Mouse (Mus musculus) neural tube, postnatal 0 days (tissue): ENCODE measurements around the gene Hfe2. TPM values are rescaled to one million over a fixed set of nuclear protein-coding genes. Genes with fewer than 3 reads are reported as not detected.

ENCODE experiments used
- polyA plus RNA-seq: library from polyadenylated mRNA; unstranded; fragments of >200 nt; fragmentation: Nextera tagmentation; extraction: Ambion mirVana; gene quantifications from 2 replicates; pipeline ENCODE4 v1.2.1, GENCODE M21; 2015

The Hfe2 gene
- 2.9 and 3.4 TPM in 2 replicates for polyA plus RNA-seq

GRCm38 (mm10) chr3:96524914-96525313 lies at the start of gene Hfe2:
Gene Hfe2, plus strand, starts transcription at chr3:96525172.

GRCm38 (mm10) chr3:96557694-96558093 lies 32.7 kb downstream of the Hfe2 start, which contains the start of gene Txnip:
Gene Txnip, plus strand, starts transcription at chr3:96557957.

GRCm38 (mm10) chr3:96576690-96577541 lies 51.9 kb downstream of the Hfe2 start, which contains the start of gene Gm16253:
Gene Gm16253, plus strand, starts transcription at chr3:96576984.

Other genes starting within 250 kb of the Hfe2 start
- gene Fcgr1, start 231.2 kb upstream of the Hfe2 start, polyA plus RNA-seq, result 3.0 and 3.6 TPM in 2 replicates
- 0.21 TPM in 1 of 2 replicates, not detected in the other for gene BC107364, start 72.9 kb upstream of the Hfe2 start, polyA plus RNA-seq
- gene Txnip, start 32.8 kb downstream of the Hfe2 start, polyA plus RNA-seq, result 67.9 and 71.6 TPM in 2 replicates
- gene Gm16253, start 51.8 kb downstream of the Hfe2 start, polyA plus RNA-seq, result 1.0 and 1.7 TPM in 2 replicates
- gene Polr3gl, start 69.0 kb downstream of the Hfe2 start, polyA plus RNA-seq, result 29.4 and 31.7 TPM in 2 replicates
- gene Ankrd34a, start 71.5 kb downstream of the Hfe2 start, polyA plus RNA-seq, result 19.9 and 23.3 TPM in 2 replicates
- 6.8 and 7.1 TPM in 2 replicates for gene Lix1l, start 76.0 kb downstream of the Hfe2 start, polyA plus RNA-seq
- 83.0 and 95.3 TPM in 2 replicates for gene Rbm8a, start 104.8 kb downstream of the Hfe2 start, polyA plus RNA-seq
- 66.2 and 76.0 TPM in 2 replicates for gene Pex11b, start 110.2 kb downstream of the Hfe2 start, polyA plus RNA-seq
- gene Gm42957, start 110.3 kb downstream of the Hfe2 start, polyA plus RNA-seq, result 0.05 and 0.09 TPM in 2 replicates
- 0.85 and 1.7 TPM in 2 replicates for gene Itga10, start 120.4 kb downstream of the Hfe2 start, polyA plus RNA-seq
- 3.3 and 3.6 TPM in 2 replicates for gene Ankrd35, start 145.0 kb downstream of the Hfe2 start, polyA plus RNA-seq
- 33.1 and 40.1 TPM in 2 replicates for gene Pias3, start 171.2 kb downstream of the Hfe2 start, polyA plus RNA-seq
- 19.4 and 23.6 TPM in 2 replicates for gene Nudt17, start 183.4 kb downstream of the Hfe2 start, polyA plus RNA-seq
- 26.7 and 28.2 TPM in 2 replicates for gene Polr3c, start 202.5 kb downstream of the Hfe2 start, polyA plus RNA-seq
- gene Rnf115, start 202.5 kb downstream of the Hfe2 start, polyA plus RNA-seq, result 71.8 and 80.0 TPM in 2 replicates